Mouse (Mus musculus): ENCODE measurements around the gene Dut. TPM values are rescaled to one million over a fixed set of nuclear protein-coding genes. Genes with fewer than 3 reads are reported as not detected.

Gene Dut
- polyA plus RNA-seq, 1 experiment from 2014 or later, result 121 TPM

DNA sequence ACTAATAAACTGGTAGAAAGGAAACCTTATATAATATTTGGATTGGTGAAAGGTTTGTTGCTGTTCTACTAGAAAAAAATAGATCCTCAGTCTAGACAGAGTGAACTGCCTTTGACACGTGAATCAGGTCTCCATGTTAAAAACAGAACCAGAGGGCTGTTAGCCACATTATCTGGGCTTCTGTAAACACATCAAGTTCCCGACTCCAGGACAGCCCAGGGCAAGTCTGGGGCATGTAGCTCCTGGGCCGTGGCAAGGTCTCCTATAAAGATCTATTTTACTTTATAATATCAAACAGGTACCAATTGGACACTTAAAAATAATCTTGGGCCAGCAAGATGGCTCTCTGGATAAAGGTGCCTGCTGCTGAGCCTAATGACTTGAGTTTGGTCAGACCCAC, 8.9 kb downstream of the Dut start:
- H3K36me3 ChIP-seq (ENCODE audit: control insufficient read depth, insufficient read depth, low read length), result peaks cover 72% of the 10 kb centered on the region
- H3K4me2 ChIP-seq (ENCODE audit: low read length), result no peak overlapping the region
- H3K9ac ChIP-seq (ENCODE audit: low read length), result no peak overlapping the region
- H3K27ac ChIP-seq (replicated peaks in 1 of 2; ENCODE audit: control insufficient read depth in 1 of 2, insufficient read depth in 1 of 2, low read depth in 2 of 2, low read length in 2 of 2), result no peak overlapping the region
- no peaks in the 10 kb centered on the region for H3K27me3 ChIP-seq (ENCODE audit: control insufficient read depth, insufficient read depth, low read length)
- H3K4me1 ChIP-seq (ENCODE audit: control insufficient read depth in 2 of 2, insufficient read depth in 2 of 2, low read length in 2 of 2), result no peaks in the 10 kb centered on the region
- no peak for ATAC-seq (ENCODE audit: insufficient number of reproducible peaks, insufficient read depth, low FRiP score, low read depth)
- WGBS, result 60% methylated on average over 3 of the region's 3 CpGs
- H3K9me3 ChIP-seq (ENCODE audit: control insufficient read depth, low read length), result peaks cover 10% of the 10 kb centered on the region; the same call in 1 of the 2 replicates
- H3K4me3 ChIP-seq (ENCODE audit: control insufficient read depth in 1 of 2, insufficient read depth in 1 of 2, low read depth in 1 of 2, low read length in 2 of 2), result no peak overlapping the region

GRCm38 (mm10) chr2:125259230-125260120, 12.5 kb downstream of the Dut start:
- Histone ChIP-seq H3K27ac (replicated peaks in 1 of 2; ENCODE audit: control insufficient read depth in 1 of 2, insufficient read depth in 1 of 2, low read depth in 2 of 2, low read length in 2 of 2) (no peak overlapping the region), H3K9ac (ENCODE audit: low read length) (no peak overlapping the region), H3K4me2 (ENCODE audit: low read length) (no peak overlapping the region), H3K27me3 (ENCODE audit: control insufficient read depth, insufficient read depth, low read length) (no peaks in the 10 kb centered on the region), H3K9me3 (ENCODE audit: control insufficient read depth, low read length) (0 out of 2 replicates have a peak, but pooled peaks cover 2% of the 10 kb centered on the region), H3K4me1 (ENCODE audit: control insufficient read depth in 2 of 2, insufficient read depth in 2 of 2, low read length in 2 of 2) (no peaks in the 10 kb centered on the region), H3K36me3 (ENCODE audit: control insufficient read depth, insufficient read depth, low read length) (peaks cover 42% of the 10 kb centered on the region), H3K4me3 (ENCODE audit: control insufficient read depth in 1 of 2, insufficient read depth in 1 of 2, low read depth in 1 of 2, low read length in 2 of 2) (no peak overlapping the region)
- 80% methylated on average over 14 of the region's 14 CpGs for WGBS
- ATAC-seq (ENCODE audit: insufficient number of reproducible peaks, insufficient read depth, low FRiP score, low read depth), result no peak

DNA sequence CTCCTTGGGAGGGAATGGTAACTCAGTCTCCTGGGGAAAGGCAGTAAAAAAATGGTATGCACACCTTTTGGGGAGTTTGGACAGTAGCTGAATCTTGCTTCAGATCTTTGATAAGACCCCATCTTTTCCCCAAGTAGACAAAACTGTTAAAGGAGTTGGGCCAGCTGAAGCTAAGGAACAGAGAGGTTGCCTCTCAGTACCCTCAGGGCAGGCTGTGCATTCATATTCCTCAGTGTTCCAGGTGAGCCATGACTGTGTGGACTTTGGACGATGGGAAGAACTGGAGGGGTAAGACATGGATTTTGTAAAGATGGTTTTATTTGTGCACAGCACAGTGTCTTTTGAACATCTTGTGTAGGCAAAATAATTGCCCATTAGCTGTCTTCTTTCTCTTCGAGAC, 13.3 kb downstream of the Dut start:
- Histone ChIP-seq H3K4me3 (ENCODE audit: control insufficient read depth in 1 of 2, insufficient read depth in 1 of 2, low read depth in 1 of 2, low read length in 2 of 2) (no peak overlapping the region), H3K27ac (replicated peaks in 1 of 2; ENCODE audit: control insufficient read depth in 1 of 2, insufficient read depth in 1 of 2, low read depth in 2 of 2, low read length in 2 of 2) (no peak overlapping the region), H3K36me3 (ENCODE audit: control insufficient read depth, insufficient read depth, low read length) (peaks cover 39% of the 10 kb centered on the region), H3K9me3 (ENCODE audit: control insufficient read depth, low read length) (no peaks in the 10 kb centered on the region), H3K27me3 (ENCODE audit: control insufficient read depth, insufficient read depth, low read length) (no peaks in the 10 kb centered on the region), H3K4me2 (ENCODE audit: low read length) (no peak overlapping the region), H3K4me1 (ENCODE audit: control insufficient read depth in 2 of 2, insufficient read depth in 2 of 2, low read length in 2 of 2) (no peaks in the 10 kb centered on the region), H3K9ac (ENCODE audit: low read length) (no peak overlapping the region)
- 72% methylated on average over 2 of the region's 2 CpGs for WGBS
- no peak for ATAC-seq (ENCODE audit: insufficient number of reproducible peaks, insufficient read depth, low FRiP score, low read depth)

DNA sequence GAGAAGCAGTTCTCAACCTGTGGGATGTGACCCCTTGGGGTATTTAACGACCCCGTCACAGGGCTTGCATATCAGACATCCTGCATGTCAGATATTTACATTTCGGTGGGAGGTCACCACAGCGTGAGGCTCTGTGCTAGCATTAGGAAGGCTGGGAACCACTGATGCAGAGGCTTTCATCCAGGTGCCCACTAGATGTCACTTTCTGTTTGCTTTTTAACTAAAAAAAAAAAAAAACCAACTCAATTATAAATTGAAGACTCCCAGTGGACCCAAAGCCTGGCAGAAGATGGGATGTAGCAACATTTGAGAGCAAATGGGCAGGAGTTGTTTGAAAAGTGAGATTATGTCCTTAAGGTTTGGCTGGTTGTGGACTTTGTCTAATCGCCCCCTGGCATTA, 16.1 kb downstream of the Dut start:
- Histone ChIP-seq H3K9me3 (ENCODE audit: control insufficient read depth, low read length) (no peaks in the 10 kb centered on the region), H3K4me1 (ENCODE audit: control insufficient read depth in 2 of 2, insufficient read depth in 2 of 2, low read length in 2 of 2) (no peaks in the 10 kb centered on the region), H3K9ac (ENCODE audit: low read length) (no peak overlapping the region), H3K27me3 (ENCODE audit: control insufficient read depth, insufficient read depth, low read length) (no peaks in the 10 kb centered on the region), H3K4me2 (ENCODE audit: low read length) (no peak overlapping the region), H3K4me3 (ENCODE audit: control insufficient read depth in 1 of 2, insufficient read depth in 1 of 2, low read depth in 1 of 2, low read length in 2 of 2) (no peak overlapping the region), H3K27ac (replicated peaks in 1 of 2; ENCODE audit: control insufficient read depth in 1 of 2, insufficient read depth in 1 of 2, low read depth in 2 of 2, low read length in 2 of 2) (no peak overlapping the region), H3K36me3 (ENCODE audit: control insufficient read depth, insufficient read depth, low read length) (peaks cover 13% of the 10 kb centered on the region)
- no peak for ATAC-seq (ENCODE audit: insufficient number of reproducible peaks, insufficient read depth, low FRiP score, low read depth)
- 20% methylated on average over 5 of the region's 5 CpGs for WGBS

GRCm38 (mm10) chr2:125263753-125264152, 16.8 kb downstream of the Dut start:
- Histone ChIP-seq H3K27me3 (ENCODE audit: control insufficient read depth, insufficient read depth, low read length) (no peaks in the 10 kb centered on the region), H3K9me3 (ENCODE audit: control insufficient read depth, low read length) (no peaks in the 10 kb centered on the region), H3K4me2 (ENCODE audit: low read length) (no peak overlapping the region), H3K27ac (replicated peaks in 1 of 2; ENCODE audit: control insufficient read depth in 1 of 2, insufficient read depth in 1 of 2, low read depth in 2 of 2, low read length in 2 of 2) (no peak overlapping the region), H3K9ac (ENCODE audit: low read length) (no peak overlapping the region), H3K36me3 (ENCODE audit: control insufficient read depth, insufficient read depth, low read length) (peaks cover 8% of the 10 kb centered on the region; the same call in 1 of the 2 replicates), H3K4me3 (ENCODE audit: control insufficient read depth in 1 of 2, insufficient read depth in 1 of 2, low read depth in 1 of 2, low read length in 2 of 2) (no peak overlapping the region), H3K4me1 (ENCODE audit: control insufficient read depth in 2 of 2, insufficient read depth in 2 of 2, low read length in 2 of 2) (no peaks in the 10 kb centered on the region)
- WGBS, result 16% methylated on average over 9 of the region's 9 CpGs
- ATAC-seq (ENCODE audit: insufficient number of reproducible peaks, insufficient read depth, low FRiP score, low read depth), result no peak

- WGBS, result 63% methylated on average over 1 of the region's 1 CpGs
- Histone ChIP-seq H3K9me3 (ENCODE audit: control insufficient read depth, low read length) (peaks cover 10% of the 10 kb centered on the region), H3K4me3 (ENCODE audit: control insufficient read depth in 1 of 2, insufficient read depth in 1 of 2, low read depth in 1 of 2, low read length in 2 of 2) (no peak overlapping the region), H3K27me3 (ENCODE audit: control insufficient read depth, insufficient read depth, low read length) (no peaks in the 10 kb centered on the region), H3K27ac (replicated peaks in 1 of 2; ENCODE audit: control insufficient read depth in 1 of 2, insufficient read depth in 1 of 2, low read depth in 2 of 2, low read length in 2 of 2) (no peak overlapping the region), H3K36me3 (ENCODE audit: control insufficient read depth, insufficient read depth, low read length) (no peaks in the 10 kb centered on the region), H3K4me1 (ENCODE audit: control insufficient read depth in 2 of 2, insufficient read depth in 2 of 2, low read length in 2 of 2) (no peaks in the 10 kb centered on the region), H3K9ac (ENCODE audit: low read length) (no peak overlapping the region), H3K4me2 (ENCODE audit: low read length) (no peak overlapping the region)
- no peak for ATAC-seq (ENCODE audit: insufficient number of reproducible peaks, insufficient read depth, low FRiP score, low read depth)
These were observed 21.9 kb downstream of the Dut start for GRCm38 (mm10) chr2:125268876-125269275.

DNA sequence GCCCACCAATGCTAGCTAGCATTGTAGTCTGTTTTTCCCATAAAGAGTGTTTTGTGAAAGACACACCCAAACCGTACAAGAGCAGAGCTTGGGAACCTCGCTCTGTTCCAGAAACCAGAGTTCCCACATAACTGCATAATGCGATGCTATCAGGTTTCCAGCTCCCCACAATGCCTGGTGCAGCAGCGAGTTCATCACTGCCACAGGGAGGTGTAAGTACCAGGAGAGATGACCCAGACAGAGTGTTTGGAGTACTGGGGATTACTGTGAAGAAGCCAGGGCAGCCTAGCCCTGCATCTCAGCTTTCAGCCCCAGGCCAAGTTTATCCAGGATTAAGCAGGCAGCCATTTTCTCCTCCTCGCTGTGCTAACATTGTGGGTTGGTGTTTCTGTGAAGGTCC, 28.6 kb downstream of the Dut start:
- Histone ChIP-seq H3K9ac (ENCODE audit: low read length) (no peak overlapping the region), H3K4me3 (ENCODE audit: control insufficient read depth in 1 of 2, insufficient read depth in 1 of 2, low read depth in 1 of 2, low read length in 2 of 2) (no peak overlapping the region), H3K36me3 (ENCODE audit: control insufficient read depth, insufficient read depth, low read length) (no peaks in the 10 kb centered on the region), H3K27ac (replicated peaks in 1 of 2; ENCODE audit: control insufficient read depth in 1 of 2, insufficient read depth in 1 of 2, low read depth in 2 of 2, low read length in 2 of 2) (no peak overlapping the region), H3K4me2 (ENCODE audit: low read length) (no peak overlapping the region), H3K9me3 (ENCODE audit: control insufficient read depth, low read length) (peaks cover 7% of the 10 kb centered on the region), H3K27me3 (ENCODE audit: control insufficient read depth, insufficient read depth, low read length) (no peaks in the 10 kb centered on the region), H3K4me1 (ENCODE audit: control insufficient read depth in 2 of 2, insufficient read depth in 2 of 2, low read length in 2 of 2) (peaks cover 0 to 4% of the 10 kb centered on the region in 2 experiments; a peak in 2 of 4 replicates)
- 69% methylated on average over 5 of the region's 5 CpGs for WGBS
- no peak for ATAC-seq (ENCODE audit: insufficient number of reproducible peaks, insufficient read depth, low FRiP score, low read depth)
